Mouse (Mus musculus) kidney, adult 2 months (tissue): ENCODE measurements around the gene Lyz2.

Experiments
- CTCF ChIP-seq: fragments of 200-500 bp; conservative IDR thresholded peaks from 2 replicates; pipeline ENCODE4 v1.5.1; 2011; ENCODE audit warnings: low read depth, mild to moderate bottlenecking, control low read depth, low read length, moderate library complexity, mixed read lengths; ENCODE audit not compliant: insufficient read depth, insufficient read length
- POLR2A ChIP-seq: fragments of 200-500 bp; IDR thresholded peaks from one replicate; pipeline ENCODE4 v1.6.1; 2011; ENCODE audit warnings: low read depth, low read length, control low read depth

GRCm38 (mm10) chr10:117235866-117236265 is 46.3 kb downstream of the Lyz2 start:
- TF ChIP-seq CTCF (no peak), POLR2A (no peak)
